In the genomic region with DNA sequence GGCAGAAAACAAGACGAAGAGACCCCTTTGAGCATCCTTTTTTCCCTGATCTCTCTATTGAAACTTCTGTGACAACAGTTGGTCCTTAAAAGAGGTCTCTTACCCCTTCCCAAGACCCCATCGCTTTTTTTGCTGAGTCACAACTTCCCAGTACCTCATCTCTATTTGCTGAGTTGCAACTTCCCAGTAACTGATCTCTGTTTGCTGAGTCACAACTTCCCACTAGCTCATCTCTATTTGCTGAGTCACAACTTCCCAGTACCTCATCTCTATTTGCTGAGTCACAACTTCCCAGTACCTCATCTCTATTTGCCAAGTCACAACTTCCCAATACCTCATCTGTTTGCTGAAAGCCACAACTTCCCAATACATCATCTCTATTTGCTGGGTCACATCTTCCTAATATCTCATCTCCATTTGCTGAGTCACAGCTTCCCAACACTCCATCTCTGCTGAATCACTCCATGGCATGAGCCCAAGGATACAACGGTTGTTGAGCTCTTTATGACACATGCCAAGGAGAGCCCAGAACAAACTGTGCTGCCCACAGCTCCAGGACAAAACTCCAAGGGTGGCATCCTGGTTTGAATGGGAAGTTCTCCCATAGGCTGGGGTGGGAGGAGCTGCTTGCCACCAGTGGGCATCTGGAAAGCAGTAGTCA, we compare ENCODE assay signal across 21 mouse cellular contexts.
DNase-seq lines count a peak whose midpoint lies in the region; ATAC-seq lines count a peak whose summit lies in the region.
"Had no signal": no experiment of that assay in that cellular context is flagged by ENCODE, and none has a peak within 500 bp of the region (broad histone marks: within the 10 kb centered on the region; RNA-seq: fewer than 3 reads in every experiment).

No protein-coding gene starts in this region.

- peak; percentile 34; the same call in 1 of the 2 replicates for ATAC-seq in frontal cortex, adult (ENCODE audit: low TSS enrichment)
- ATAC-seq in erythroblast, adult 5-6 weeks (replicated peaks; ENCODE audit: low FRiP score, poor library complexity, severe bottlenecking), result no peak
- ATAC-seq: forebrain, embryonic 14.5 days; hindbrain, embryonic 16.5 days; intestine, embryonic 15.5 days; midbrain, embryonic 16.5 days; Patski had no signal

- DNase-seq in frontal cortex, postnatal 10 days (ENCODE audit: low spot score in 2 of 2), result no peak
- peak; percentile 23 for DNase-seq in ES-CJ7 (ENCODE audit: low read depth, low spot score)
- peak; percentile 41 for DNase-seq in R1 (ENCODE audit: low read depth, low spot score)
- DNase-seq in adrenal gland, postnatal 36 days, result peak; percentile 71 to 79
- no peak for DNase-seq in right cerebral cortex, postnatal 25 days
- no peak for DNase-seq in cerebellum, adult 9-10 months
- DNase-seq: B cell, adult 2 months; cerebellum, adult 8-10 months; gastrocnemius, postnatal 10 days; kidney, adult 9 months; kidney, postnatal 4 days; liver; lung, postnatal 36 days; thymus, postnatal 14 days had no signal

Comparison
In these comparisons a context has a peak if more than half of its experiments do, and no peak if none do; other contexts are left out.
1. DNase-seq: peak in ES-CJ7 (single experiment), R1 (single experiment) and adrenal gland, postnatal 36 days (2 of 2); none in frontal cortex, postnatal 10 days (0 of 2), right cerebral cortex, postnatal 25 days (single experiment) and cerebellum, adult 9-10 months (single experiment).